8 mouse cellular contexts compared by ENCODE assay signal in the genomic region with DNA sequence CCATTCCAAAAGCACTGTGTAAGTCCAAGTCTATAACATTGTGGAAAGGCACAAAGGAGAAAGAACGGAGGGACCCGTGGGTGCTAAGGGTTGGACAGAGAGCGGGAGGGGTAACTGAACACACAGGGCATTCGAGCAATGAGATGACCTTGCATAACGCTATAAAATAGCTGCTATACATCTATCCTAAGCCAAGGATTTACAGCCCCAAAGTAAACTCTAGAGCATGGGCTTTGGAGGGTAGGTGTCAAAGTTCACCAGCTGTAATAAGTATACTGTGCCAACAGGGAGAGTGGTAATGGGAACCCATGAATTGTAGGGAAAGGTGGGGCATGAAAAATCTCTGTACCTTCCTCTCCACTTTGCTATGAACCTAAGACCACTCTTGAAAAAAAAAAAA. TPM values are rescaled to one million over a fixed set of nuclear protein-coding genes. Genes with fewer than 3 reads are reported as not detected.
DNase-seq lines count a peak whose midpoint lies in the region; ATAC-seq and TF ChIP-seq lines count a peak whose summit lies in the region.

A gene (minus strand): TSS at position 12 of the 400 bp plus-strand sequence.

- H3K36me3 ChIP-seq in CH12.LX (replicated peaks in 1 of 2; ENCODE audit: control insufficient read depth in 1 of 2, insufficient read depth in 1 of 2, low read length in 1 of 2) (no peaks in the 10 kb centered on the region), macrophage (ENCODE audit: inconsistent target) (no peaks in the 10 kb centered on the region)
- H3K36me3 ChIP-seq in hindbrain, embryonic 16.5 days (ENCODE audit: control insufficient read depth, insufficient read depth, low read length), result no peaks in the 10 kb centered on the region

- no peak within 1 kb of the TSS for H3K27ac ChIP-seq in CH12.LX (ENCODE audit: insufficient read depth, low read depth)
- no peak within 1 kb of the TSS for H3K27ac ChIP-seq in gastrocnemius, adult 2 months
- no peak within 1 kb of the TSS for H3K27ac ChIP-seq in hindbrain, embryonic 16.5 days (ENCODE audit: low read depth, low read length)
- H3K27ac ChIP-seq in macrophage, result no peak within 1 kb of the TSS

- DNase-seq in CH12.LX (ENCODE audit: extremely low read depth), result no peak
- DNase-seq in adrenal gland, adult 8-10 months, result no peak
- DNase-seq in gastrocnemius, adult 2 months, result no peak
- DNase-seq in testis, postnatal 14 days (ENCODE audit: low spot score), result no peak
- no peak for DNase-seq in lung, adult 2 months
- DNase-seq in kidney, postnatal 14 days, result no peak

- TF ChIP-seq EP300 in CH12.LX (IDR thresholded peaks at IDR 0.05; ENCODE audit: low read length), result no peak

- intact Hi-C loops in gastrocnemius, adult 2 months (cut with DNase I), result loop anchor here (5.0 kb wide), 1 partner anchor 58 kb away; no protein-coding TSS in a partner anchor

- H3K4me3 ChIP-seq in CH12.LX (replicated peaks in 1 of 3; ENCODE audit: low read depth in 2 of 3, low read length in 2 of 3, poor library complexity in 1 of 3) (no peak within 1 kb of the TSS), macrophage (ENCODE audit: inconsistent target) (no peak within 1 kb of the TSS)
- H3K4me3 ChIP-seq in gastrocnemius, adult 2 months, result no peak within 1 kb of the TSS
- H3K4me3 ChIP-seq in hindbrain, embryonic 16.5 days (ENCODE audit: low read length), result no peak within 1 kb of the TSS
- H3K4me3 ChIP-seq in lung, adult 2 months (replicated peaks; ENCODE audit: extremely low read depth, low read depth, low read length), result no peak within 1 kb of the TSS

- H3K9ac ChIP-seq in CH12.LX (ENCODE audit: insufficient read depth, low read depth), result no peak within 1 kb of the TSS
- H3K9ac ChIP-seq in hindbrain, embryonic 16.5 days (ENCODE audit: low read depth, low read length), result no peak within 1 kb of the TSS

- dilution Hi-C loops in CH12.LX (cut with MboI; ENCODE audit: extremely low pct_ligation_motif_present, extremely low pct_unique_long_range_greater_than_20kb, low sequenced_read_pairs), result no loop called here

- TF ChIP-seq CTCF in CH12.LX (conservative IDR thresholded peaks at IDR 0.05 in 1 of 2, IDR thresholded peaks at IDR 0.05 in 1 of 2; ENCODE audit: low read depth in 2 of 2, low read length in 2 of 2), result no peak
- TF ChIP-seq CTCF in gastrocnemius, adult 2 months (IDR thresholded peaks at IDR 0.05), result no peak
- no peak for TF ChIP-seq CTCF in lung, adult 2 months (IDR thresholded peaks at IDR 0.05; ENCODE audit: insufficient read depth, low read length)

- 90% methylated on average over 5 of the region's 5 CpGs for WGBS in hindbrain, embryonic 16.5 days
- 89% methylated on average over 5 of the region's 5 CpGs for WGBS in macrophage (ENCODE audit: missing documents)
- WGBS in lung, adult 2 months, result 84% methylated on average over 5 of the region's 5 CpGs

- in situ Hi-C loops in CH12.LX (cut with MboI; ENCODE audit: low pct_ligation_motif_present, low pct_unique_long_range_greater_than_20kb, low sequenced_read_pairs), result loop anchor here (10.0 kb wide), 1 partner anchor 46 kb away; no protein-coding TSS in a partner anchor

- H3K4me2 ChIP-seq in CH12.LX (ENCODE audit: insufficient read depth, low read depth, poor library complexity, severe bottlenecking), result no peak within 1 kb of the TSS
- no peak within 1 kb of the TSS for H3K4me2 ChIP-seq in hindbrain, embryonic 16.5 days (ENCODE audit: low read length)

- peaks cover 2% of the 10 kb centered on the region for H3K9me3 ChIP-seq in CH12.LX (replicated peaks; ENCODE audit: low read length)
- H3K9me3 ChIP-seq in hindbrain, embryonic 16.5 days (ENCODE audit: control insufficient read depth, low read length), result no peaks in the 10 kb centered on the region

- no peak for TF ChIP-seq RAD21 in CH12.LX (IDR thresholded peaks at IDR 0.05; ENCODE audit: low read depth, low read length)

- no peak for ATAC-seq in hindbrain, embryonic 16.5 days

- no peaks in the 10 kb centered on the region for H3K79me2 ChIP-seq in CH12.LX (replicated peaks; ENCODE audit: control insufficient read depth, extremely low read depth, insufficient read depth, poor library complexity, severe bottlenecking)
- H3K79me2 ChIP-seq in macrophage (ENCODE audit: inconsistent target), result no peaks in the 10 kb centered on the region

- H3K4me1 ChIP-seq in CH12.LX (ENCODE audit: control insufficient read depth in 1 of 2, insufficient read depth in 2 of 2), result peaks cover 0 to 10% of the 10 kb centered on the region in 2 experiments; a peak in 2 of 4 replicates
- H3K4me1 ChIP-seq in hindbrain, embryonic 16.5 days (ENCODE audit: control insufficient read depth, insufficient read depth, low read depth, low read length), result peaks cover 2% of the 10 kb centered on the region; the same call in 1 of the 2 replicates
- peaks cover 3% of the 10 kb centered on the region for H3K4me1 ChIP-seq in lung, adult 2 months (ENCODE audit: control insufficient read depth, insufficient read depth, low read length)

- no peak for TF ChIP-seq POLR2A in CH12.LX (IDR thresholded peaks at IDR 0.05; ENCODE audit: low read depth, low read length)
- no peak for TF ChIP-seq POLR2A in lung, adult 2 months (IDR thresholded peaks at IDR 0.05; ENCODE audit: borderline replicate concordance, extremely low read depth, low read depth, low read length)

- no peaks in the 10 kb centered on the region for H3K27me3 ChIP-seq in CH12.LX (replicated peaks)
- no peaks in the 10 kb centered on the region; the same call in 1 of the 2 replicates for H3K27me3 ChIP-seq in hindbrain, embryonic 16.5 days (replicated peaks; ENCODE audit: control insufficient read depth, insufficient read depth, low read length)

TF ChIP-seq in CH12.LX, 34 proteins besides CTCF, POLR2A, EP300 and RAD21:
- TF ChIP-seq MAX (IDR thresholded peaks at IDR 0.05; ENCODE audit: low read length) (no peak), ZKSCAN1 (IDR thresholded peaks at IDR 0.05; ENCODE audit: borderline replicate concordance, low read depth, low read length) (no peak), RCOR1 (conservative IDR thresholded peaks at IDR 0.05; ENCODE audit: low read depth, low read length) (no peak), MAZ (IDR thresholded peaks at IDR 0.05; ENCODE audit: low read depth, low read length) (no peak), GABPA (IDR thresholded peaks at IDR 0.05; ENCODE audit: insufficient replicate concordance, low read depth, low read length) (no peak), JUND (conservative IDR thresholded peaks at IDR 0.05; ENCODE audit: low read depth, low read length) (no peak), SIN3A (IDR thresholded peaks at IDR 0.05; ENCODE audit: low read length) (no peak), USF2 (conservative IDR thresholded peaks at IDR 0.05; ENCODE audit: low read depth, low read length) (no peak), CHD1 (IDR thresholded peaks at IDR 0.05; ENCODE audit: low read depth, low read length) (no peak), MEF2A (IDR thresholded peaks at IDR 0.05; ENCODE audit: borderline replicate concordance, low read depth, low read length) (no peak), SMC3 (IDR thresholded peaks at IDR 0.05; ENCODE audit: low read depth, low read length) (no peak), JUN (IDR thresholded peaks at IDR 0.05; ENCODE audit: insufficient read depth, low read depth, low read length) (no peak), CHD2 (IDR thresholded peaks at IDR 0.05; ENCODE audit: low read length) (no peak), IRF4 (IDR thresholded peaks at IDR 0.05; ENCODE audit: low read depth, low read length) (no peak)

RNA-seq across cellular contexts. Expression of the gene that starts here (rescaled TPM):
- total RNA-seq in CH12.LX (2012; rRNA removed) (114 and 127 TPM in 2 replicates), CH12.LX (2014; rRNA removed) (175 and 213 TPM in 2 replicates)
- polyA plus RNA-seq in CH12.LX (2012; ENCODE audit: insufficient read length, low read depth) (182 TPM in 2 replicates), macrophage (2018) (42.7 to 133 TPM (median 89.6 TPM) in 3 replicates)
- total RNA-seq in adrenal gland, adult 8-10 months (2022), result 10 to 100 TPM; 53.6 to 59.3 (median 56.3) TPM
- 10 to 100 TPM; 49.3 to 58.1 TPM for total RNA-seq in gastrocnemius, adult 2 months (2021)
- 97.0 and 110 TPM in 2 replicates for polyA plus RNA-seq in hindbrain, embryonic 16.5 days (2015; fragmentation: Nextera tagmentation; extraction: Ambion mirVana)
- 10 to 100 TPM in 24 of 26 experiments, 1 to 10 TPM in 2; 5.9 to 48.8 (median 33.0) TPM for total RNA-seq in macrophage (2018; cell fraction: chromatin; rRNA removed)
- 10 to 100 TPM; 36.7 to 55.5 (median 46.5) TPM for total RNA-seq in macrophage (2018; cell fraction: cytosol; rRNA removed)
- total RNA-seq in macrophage (2018; cell fraction: nucleus; rRNA removed), result 10 to 100 TPM; 10.1 to 58.6 (median 25.1) TPM
- polyA plus RNA-seq in lung, adult 2 months (2012; rRNA removed), result 2.4 and 5.3 TPM in 2 replicates
